Mouse (Mus musculus): ENCODE results near the gene Tmem30b.

The Tmem30b gene

DNA sequence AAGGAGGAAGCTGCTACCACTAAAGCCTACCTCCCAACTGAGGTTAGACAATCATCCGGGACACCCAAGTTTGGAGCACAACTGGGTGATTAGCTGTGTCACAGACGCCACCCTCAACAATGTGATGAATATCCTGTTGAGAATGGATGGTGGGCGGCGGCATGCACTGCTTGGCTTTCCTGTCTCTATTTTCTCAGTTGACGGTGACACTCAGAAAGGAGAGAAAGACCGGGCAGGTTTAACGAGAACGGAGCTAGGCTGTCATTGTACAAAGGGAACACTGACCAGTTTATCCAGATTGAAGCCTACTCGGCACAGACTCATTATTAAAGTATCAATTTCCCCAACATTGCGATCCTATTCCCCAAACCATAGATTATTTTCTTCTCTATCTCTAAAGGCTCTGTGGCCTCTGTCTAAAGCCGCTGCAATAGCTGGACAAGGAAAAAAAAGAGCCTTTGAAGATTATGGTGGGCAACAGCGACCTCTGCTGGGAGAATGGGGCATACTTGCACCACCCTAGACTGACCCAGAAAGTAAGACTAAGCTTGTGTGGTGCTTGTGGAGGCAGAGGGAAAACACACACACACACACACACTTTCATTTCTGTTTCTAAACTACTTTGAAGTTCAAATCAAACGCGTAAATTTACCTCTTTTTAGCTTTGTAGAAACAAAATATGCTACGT, 29.0 kb downstream of the Tmem30b start:
- peak; percentile 47 to 76 for DNase-seq (ENCODE audit: low spot score in 2 of 2)

DNA sequence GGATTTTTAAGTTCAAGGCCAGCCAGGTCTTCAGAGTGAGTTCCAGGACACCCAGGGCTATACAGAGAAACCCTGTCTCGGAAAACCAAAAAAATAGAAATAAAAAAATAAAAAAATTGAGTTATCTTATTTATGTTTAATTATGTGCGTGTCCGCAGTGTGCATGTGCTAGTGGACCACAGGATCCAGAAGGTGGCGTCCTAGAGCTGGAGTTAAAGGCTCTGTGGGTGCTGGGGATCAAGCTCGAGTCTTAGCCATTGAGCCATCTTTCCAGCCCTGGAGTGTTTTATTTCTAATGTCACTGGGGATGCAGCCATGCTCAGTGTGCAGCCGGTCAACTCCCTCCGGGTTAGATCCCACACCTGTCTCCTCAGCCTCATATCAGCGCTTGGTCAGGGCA, 29.7 kb downstream of the Tmem30b start:
- no peak for DNase-seq (ENCODE audit: low spot score in 2 of 2)

DNA sequence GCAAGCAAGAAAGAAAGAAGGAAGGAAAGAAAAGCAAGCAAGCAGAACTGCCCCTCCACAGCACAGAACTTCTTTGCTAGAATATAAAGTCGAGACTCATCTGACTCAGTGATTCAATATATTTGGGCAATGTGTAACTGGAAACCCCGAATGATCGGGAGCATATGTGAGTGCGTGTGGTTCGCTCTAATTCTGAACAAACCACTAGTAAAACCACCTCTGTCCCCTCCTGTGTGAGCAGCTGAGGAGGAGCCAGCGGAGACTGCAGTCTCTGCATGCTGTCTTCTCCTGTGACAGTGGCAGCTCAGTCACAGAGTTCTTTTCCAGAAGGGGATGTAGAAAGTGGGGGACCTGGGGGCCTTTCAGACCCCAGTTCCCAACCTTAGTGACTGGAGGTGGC, 31.5 kb downstream of the Tmem30b start:
- DNase-seq (ENCODE audit: low spot score in 2 of 2): no peak

DNA sequence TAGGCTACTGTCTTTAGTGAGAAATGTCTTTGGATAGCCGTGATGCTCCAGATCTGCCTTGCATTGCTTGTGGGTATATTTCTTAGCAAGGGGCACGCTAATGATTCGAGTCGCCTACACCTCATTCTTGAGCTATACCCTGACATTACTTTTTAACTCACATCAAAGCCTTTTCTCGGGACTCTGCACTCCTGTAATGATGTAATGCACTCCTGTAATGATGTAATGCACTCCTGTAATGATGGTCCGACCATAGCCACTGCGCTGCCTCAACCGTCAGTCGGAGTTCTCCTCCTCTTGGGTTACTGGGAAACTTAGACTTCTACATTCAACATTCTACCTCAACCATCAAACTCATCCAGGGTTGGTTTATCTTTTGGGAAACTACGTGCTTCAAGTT, 32.2 kb downstream of the Tmem30b start:
- DNase-seq (ENCODE audit: low spot score in 2 of 2): no peak

DNA sequence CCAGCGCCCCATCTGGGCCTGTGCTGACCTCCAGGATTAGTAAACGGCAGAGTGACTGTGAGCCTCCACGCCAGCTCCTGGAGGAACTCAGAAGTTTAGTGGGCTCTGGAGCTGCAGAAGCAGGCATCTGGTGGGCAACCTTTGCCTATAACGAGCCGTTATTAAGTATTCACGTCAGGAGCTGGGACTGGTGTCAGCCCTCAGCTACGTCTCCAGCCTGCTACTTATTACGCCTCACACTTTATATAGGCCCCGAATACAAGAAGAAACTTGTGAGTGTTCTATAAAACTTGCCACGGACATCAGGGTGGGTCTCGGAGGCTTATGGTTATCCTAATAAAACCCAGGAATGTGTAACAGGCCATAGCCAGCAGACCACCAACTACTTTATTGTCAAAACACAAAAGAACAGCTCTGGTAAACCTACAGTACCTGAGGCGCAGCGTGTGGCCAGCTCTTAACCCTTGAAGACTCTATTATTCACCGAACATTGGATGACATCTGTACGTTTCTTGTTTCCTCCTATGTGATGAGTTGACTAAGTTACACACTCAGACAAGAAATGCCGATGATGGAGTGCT, 34.6 kb downstream of the Tmem30b start:
- no peak for DNase-seq (ENCODE audit: low spot score in 2 of 2)

DNA sequence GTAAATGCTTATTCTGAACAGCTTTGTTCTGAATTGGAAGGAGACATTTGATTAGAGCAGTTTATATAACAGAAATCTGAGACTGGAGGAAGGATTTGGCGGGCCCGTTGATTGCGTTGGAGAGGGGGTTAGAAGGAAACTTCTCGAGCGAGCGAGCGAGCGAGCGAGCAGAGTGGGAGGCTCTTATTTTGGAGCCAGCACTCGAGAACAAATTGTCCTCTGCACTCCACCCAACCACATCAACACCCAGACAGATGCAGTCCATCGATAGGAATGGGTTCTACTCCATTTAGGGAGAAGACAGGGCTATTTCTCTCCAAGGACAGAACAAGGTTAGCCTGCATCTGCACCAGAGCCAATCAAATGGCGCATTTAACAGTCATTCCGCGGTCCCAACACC, 39.1 kb downstream of the Tmem30b start:
- peak in 1 of 2 experiments; percentile 10 for DNase-seq (ENCODE audit: low spot score in 2 of 2)

DNA sequence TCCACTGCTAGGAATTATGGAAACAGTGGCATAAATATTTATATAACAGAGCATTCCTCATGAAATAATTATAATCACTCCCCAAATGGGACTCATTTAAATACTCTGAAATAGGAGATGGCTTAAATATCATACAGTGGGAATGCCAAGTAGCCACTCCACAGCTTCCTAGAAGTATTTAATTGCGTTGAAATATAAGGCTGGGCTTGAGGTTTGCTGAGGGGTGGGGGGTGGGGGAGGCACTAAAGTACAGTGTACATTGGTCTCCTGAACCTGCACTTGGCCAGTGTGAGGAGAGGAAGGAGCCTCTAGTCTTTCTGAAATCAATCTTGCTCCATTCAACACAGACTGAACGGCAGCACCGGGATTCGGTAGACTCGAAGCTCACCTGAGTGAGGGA, 39.5 kb downstream of the Tmem30b start:
- no peak for DNase-seq (ENCODE audit: low spot score in 2 of 2)

DNA sequence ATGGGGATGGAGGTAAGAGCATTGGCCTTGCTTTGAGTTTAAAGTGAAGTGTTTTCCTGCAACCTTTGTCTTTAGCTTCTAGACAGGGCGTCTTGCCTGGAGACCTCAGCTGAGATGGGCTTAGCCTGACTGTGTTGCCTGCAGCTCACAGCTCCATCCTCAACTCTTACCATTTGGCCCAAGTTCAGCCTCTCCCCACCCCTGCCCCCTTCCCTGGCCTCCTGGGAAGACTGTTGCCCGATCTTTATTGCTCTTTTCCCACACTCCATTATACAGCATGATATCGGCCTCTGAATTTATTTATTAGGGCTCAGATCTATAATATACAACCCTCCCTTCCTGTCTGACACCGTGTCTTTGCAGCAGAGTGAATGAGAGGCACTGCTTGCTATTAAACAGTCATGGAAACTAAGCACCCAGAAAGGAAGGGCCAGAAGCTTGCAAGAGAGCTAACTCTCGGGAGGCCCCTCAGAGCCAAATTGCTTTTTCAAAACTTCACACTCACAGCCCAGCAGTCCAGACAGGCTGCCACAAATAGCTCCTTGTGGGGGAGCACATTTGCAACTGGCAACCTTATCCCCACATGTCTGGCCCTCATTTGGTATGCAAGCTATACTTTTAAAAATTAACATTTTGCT, 45.4 kb downstream of the Tmem30b start:
- no peak for DNase-seq (ENCODE audit: low spot score in 2 of 2)

DNA sequence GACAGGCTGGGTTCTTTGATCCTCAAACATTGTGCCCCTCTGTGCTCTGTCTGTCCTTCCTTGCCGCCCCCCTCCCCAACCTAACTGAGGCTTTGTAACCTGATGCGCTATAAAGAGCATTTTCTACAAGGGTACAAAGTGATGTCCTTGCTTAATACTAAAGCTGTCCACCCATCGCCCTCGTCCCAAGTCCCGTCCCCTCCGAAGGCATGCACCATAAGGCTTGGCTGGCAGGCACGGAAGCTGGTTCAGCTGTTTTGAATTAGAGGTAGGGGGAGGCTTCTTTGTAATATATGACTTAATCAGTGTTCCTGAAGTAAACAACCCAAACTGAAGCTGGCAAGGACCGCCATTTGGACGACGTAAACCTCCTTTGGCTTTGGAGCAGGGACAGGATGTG, 51.0 kb downstream of the Tmem30b start:
- DNase-seq (ENCODE audit: low spot score in 2 of 2): no peak

DNA sequence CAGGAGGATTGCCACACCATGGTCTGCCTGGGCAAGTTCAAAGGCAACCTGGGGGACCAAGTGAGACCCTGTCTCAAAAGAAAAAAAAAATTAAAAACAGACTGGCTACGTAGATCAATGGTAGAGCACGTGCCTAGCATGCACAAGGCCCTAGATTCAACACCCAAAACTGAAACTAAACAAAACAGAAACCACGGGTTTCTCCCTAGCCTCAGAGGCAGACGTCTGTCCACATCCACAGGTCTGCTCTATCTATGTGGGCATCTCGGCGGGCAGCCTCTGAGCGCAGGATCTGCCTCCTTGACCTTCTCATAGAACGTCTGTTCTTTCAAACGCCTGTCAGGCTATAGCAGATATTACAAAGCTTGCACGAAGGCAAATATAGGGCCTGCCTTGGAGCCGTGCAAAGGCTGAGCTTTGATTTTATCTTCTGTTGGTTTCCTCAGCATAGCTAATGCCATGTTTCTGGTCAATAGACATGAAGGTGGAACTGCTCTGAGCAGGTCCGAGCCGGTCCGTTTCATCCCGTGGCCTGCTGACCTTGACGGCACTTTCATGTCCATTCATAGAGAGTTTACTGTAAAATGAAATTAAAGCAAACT, 52.2 kb downstream of the Tmem30b start:
- DNase-seq (ENCODE audit: low spot score in 2 of 2): no peak
